Mouse (Mus musculus): ENCODE data around the gene Rnh1. TPM values are rescaled to one million over a fixed set of nuclear protein-coding genes. Genes with fewer than 3 reads are reported as not detected.

Gene Rnh1
- 106 and 108 TPM in 2 replicates for total RNA-seq (2014; rRNA removed)
- 134 and 136 TPM in 2 replicates for polyA plus RNA-seq (2012; rRNA removed)

DNA sequence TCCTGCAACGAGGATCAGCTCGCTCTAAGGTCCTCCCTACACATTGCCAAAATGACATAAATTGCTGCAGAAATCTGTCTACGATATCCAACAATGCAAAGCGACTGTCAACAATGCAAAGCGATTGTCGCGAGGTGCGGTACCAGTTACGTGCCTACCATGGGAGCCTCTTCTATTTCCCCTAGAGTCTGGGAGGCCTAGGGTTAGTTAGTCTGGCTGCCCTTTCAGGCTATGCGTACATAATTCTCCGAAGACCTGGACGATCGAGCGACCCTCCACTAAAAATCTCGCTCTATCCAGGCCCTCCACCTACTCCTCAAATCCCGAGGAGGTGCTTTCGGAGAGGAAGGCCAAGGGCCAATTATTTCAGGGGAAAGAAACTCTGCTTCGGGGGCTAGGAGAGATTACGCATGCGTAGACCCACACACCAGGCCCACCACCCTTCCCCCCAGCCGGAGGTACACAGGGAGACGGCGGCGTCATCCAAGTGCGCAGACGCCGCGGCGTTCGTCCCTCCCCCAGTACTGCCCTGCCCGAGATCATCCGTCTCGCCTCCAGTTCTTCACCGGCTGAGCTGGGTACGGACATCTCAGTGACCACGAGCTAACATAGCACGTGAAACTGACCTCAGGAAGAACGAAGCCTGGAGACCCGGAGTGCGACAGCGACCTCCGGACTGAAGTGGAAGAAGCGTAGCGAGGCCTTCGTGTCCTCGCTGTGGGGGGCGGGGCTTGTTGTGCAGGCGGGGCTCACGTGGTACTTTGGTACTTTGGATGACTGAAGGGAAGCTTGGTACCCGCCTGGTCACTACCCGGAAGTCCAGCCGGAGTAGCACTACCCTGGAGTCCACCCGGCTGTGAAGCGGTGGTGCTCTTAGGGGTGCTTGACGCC lies at the start of gene Rnh1:
Gene Rnh1 (minus strand): TSS at position 742 of the 891 bp plus-strand sequence.
- peak; percentile 90 for DNase-seq (ENCODE audit: extremely low read depth, low read depth, low spot score)
- WGBS: under 1% methylated on average over 55 of the region's 55 CpGs
- Histone ChIP-seq H3K9ac (ENCODE audit: low read depth, low read length) (peak within 1 kb of the TSS; percentile 83), H3K4me1 (ENCODE audit: control insufficient read depth, insufficient read depth, low read length) (peaks cover 22% of the 10 kb centered on the region; the same call in 1 of the 2 replicates), H3K36me3 (ENCODE audit: control insufficient read depth, insufficient read depth, low read length) (no peaks in the 10 kb centered on the region), H3K27ac (replicated peaks; ENCODE audit: insufficient read depth, low read depth, low read length) (peak within 1 kb of the TSS; percentile 90), H3K79me2 (ENCODE audit: control insufficient read depth, insufficient read depth, low read length) (no peaks in the 10 kb centered on the region; the same call in 1 of the 2 replicates), H3K27me3 (ENCODE audit: control insufficient read depth, insufficient read depth, low read length) (no peaks in the 10 kb centered on the region), H3K4me3 (ENCODE audit: insufficient read depth, low read depth, low read length) (peak within 1 kb of the TSS; percentile 78)
- TF ChIP-seq CTCF (IDR thresholded peaks at IDR 0.05; ENCODE audit: low read depth, low read length) (no peak), POLR2A (IDR thresholded peaks at IDR 0.05; ENCODE audit: extremely low read depth, insufficient read depth, low read length) (peak; percentile 57)

DNA sequence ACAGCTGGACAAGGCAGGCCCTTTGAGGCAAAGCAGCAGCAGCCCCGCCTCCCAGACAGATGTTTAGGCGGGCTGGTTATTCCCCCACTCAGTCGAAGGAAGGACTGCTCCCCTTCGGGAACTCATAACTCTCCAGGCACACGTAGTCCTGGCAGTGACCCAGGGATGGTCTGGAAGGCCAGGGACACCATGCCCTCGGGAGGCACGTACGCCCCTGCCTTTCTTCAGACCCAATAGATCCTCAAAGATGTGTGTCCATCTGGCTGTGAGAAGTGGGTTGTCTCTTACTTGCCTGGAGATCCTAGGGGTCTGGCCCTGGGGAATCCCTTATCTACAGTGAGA lies 49.4 kb upstream of the Rnh1 start:
- no peak overlapping the region for H3K27ac ChIP-seq (replicated peaks; ENCODE audit: insufficient read depth, low read depth, low read length)
- peak overlapping the region; percentile 19 for H3K4me3 ChIP-seq (ENCODE audit: insufficient read depth, low read depth, low read length)
- peaks cover 12% of the 10 kb centered on the region for H3K4me1 ChIP-seq (ENCODE audit: control insufficient read depth, insufficient read depth, low read length)
- H3K27me3 ChIP-seq (ENCODE audit: control insufficient read depth, insufficient read depth, low read length): no peaks in the 10 kb centered on the region
- no peaks in the 10 kb centered on the region for H3K36me3 ChIP-seq (ENCODE audit: control insufficient read depth, insufficient read depth, low read length)
- peak overlapping the region; percentile 14; the same call in 1 of the 2 replicates for H3K9ac ChIP-seq (ENCODE audit: low read depth, low read length)
- no peak for TF ChIP-seq POLR2A (IDR thresholded peaks at IDR 0.05; ENCODE audit: extremely low read depth, insufficient read depth, low read length)
- no peak for TF ChIP-seq CTCF (IDR thresholded peaks at IDR 0.05; ENCODE audit: low read depth, low read length)
- 8% methylated on average over 8 of the region's 8 CpGs for WGBS
- no peak for DNase-seq (ENCODE audit: extremely low read depth, low read depth, low spot score)
- peaks cover 7% of the 10 kb centered on the region; the same call in 1 of the 2 replicates for H3K79me2 ChIP-seq (ENCODE audit: control insufficient read depth, insufficient read depth, low read length)

DNA sequence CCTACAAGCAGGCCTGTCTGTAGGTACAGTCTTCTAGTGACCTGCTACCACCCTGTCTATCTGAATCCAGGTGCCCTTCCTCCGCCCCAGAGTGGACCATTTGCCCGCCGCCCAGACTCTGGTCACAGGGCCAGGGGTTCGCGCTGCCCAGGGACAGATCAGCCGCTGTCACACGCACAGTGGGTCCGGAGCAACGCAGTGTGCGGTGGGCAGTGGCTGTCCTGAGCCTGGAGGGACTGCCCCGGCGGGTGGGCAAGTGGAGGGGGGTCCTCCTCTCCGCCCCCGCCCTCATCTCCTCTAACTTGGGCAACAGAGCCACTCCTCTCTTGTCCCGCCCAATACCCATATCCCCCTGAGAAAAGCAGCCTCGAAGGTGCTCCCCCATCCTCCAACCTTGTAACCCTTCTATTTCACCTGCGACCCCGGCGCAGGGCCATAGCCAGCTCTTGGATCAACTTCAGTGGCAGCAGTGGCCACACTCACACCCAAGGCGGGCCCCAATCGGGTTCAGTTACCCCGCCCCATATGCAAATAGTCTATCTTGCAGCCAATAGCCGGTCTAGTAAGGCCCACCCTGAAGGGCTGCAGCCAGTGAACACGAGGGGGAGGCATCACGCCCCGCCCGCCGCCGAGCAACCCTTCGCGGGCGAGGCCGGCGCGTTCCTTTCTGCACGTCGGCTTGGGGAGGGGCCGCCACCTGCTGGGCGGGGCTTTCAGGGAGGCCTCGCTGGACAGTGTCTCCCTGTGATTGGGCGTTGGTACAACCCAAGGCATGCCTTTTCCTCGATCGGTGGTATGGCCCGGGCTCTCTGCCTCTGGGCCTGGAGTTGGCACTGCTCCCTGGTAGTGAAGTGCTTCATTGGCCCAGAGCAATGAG lies 48.8 kb upstream of the Rnh1 start:
- Histone ChIP-seq H3K9ac (ENCODE audit: low read depth, low read length) (peak overlapping the region; percentile 63), H3K27me3 (ENCODE audit: control insufficient read depth, insufficient read depth, low read length) (no peaks in the 10 kb centered on the region), H3K4me3 (ENCODE audit: insufficient read depth, low read depth, low read length) (peak overlapping the region; percentile 40), H3K27ac (replicated peaks; ENCODE audit: insufficient read depth, low read depth, low read length) (peak overlapping the region; percentile 71), H3K36me3 (ENCODE audit: control insufficient read depth, insufficient read depth, low read length) (no peaks in the 10 kb centered on the region), H3K79me2 (ENCODE audit: control insufficient read depth, insufficient read depth, low read length) (peaks cover 12% of the 10 kb centered on the region; the same call in 1 of the 2 replicates), H3K4me1 (ENCODE audit: control insufficient read depth, insufficient read depth, low read length) (peaks cover 18% of the 10 kb centered on the region)
- 8% methylated on average over 44 of the region's 44 CpGs for WGBS
- DNase-seq (ENCODE audit: extremely low read depth, low read depth, low spot score): peak; percentile 96
- TF ChIP-seq POLR2A (IDR thresholded peaks at IDR 0.05; ENCODE audit: extremely low read depth, insufficient read depth, low read length) (no peak), CTCF (IDR thresholded peaks at IDR 0.05; ENCODE audit: low read depth, low read length) (no peak)

DNA sequence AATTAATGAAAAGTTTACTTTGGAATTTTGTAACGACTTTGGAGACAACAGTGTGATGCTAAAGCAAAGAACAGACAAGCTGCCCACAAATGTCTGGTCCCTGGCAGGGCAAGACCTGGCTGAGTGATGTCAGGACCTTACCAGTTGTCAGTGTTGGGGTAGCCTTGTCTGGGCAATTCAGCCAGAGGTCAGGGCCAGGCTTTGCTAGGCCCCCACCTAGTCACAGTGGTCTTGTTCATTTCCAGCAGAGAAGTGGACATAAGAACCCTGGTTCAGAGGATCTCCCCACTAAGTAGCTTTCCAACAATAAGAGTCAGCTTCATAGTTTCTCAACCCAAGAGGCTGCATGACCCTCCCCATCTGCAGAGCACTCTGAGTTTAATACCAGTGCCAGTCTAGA lies 47.7 kb upstream of the Rnh1 start:
- Histone ChIP-seq H3K27ac (replicated peaks; ENCODE audit: insufficient read depth, low read depth, low read length) (no peak overlapping the region), H3K79me2 (ENCODE audit: control insufficient read depth, insufficient read depth, low read length) (peaks cover 12% of the 10 kb centered on the region; the same call in 1 of the 2 replicates), H3K4me3 (ENCODE audit: insufficient read depth, low read depth, low read length) (no peak overlapping the region), H3K36me3 (ENCODE audit: control insufficient read depth, insufficient read depth, low read length) (no peaks in the 10 kb centered on the region), H3K9ac (ENCODE audit: low read depth, low read length) (no peak overlapping the region), H3K27me3 (ENCODE audit: control insufficient read depth, insufficient read depth, low read length) (no peaks in the 10 kb centered on the region), H3K4me1 (ENCODE audit: control insufficient read depth, insufficient read depth, low read length) (peaks cover 18% of the 10 kb centered on the region)
- no peak for TF ChIP-seq POLR2A (IDR thresholded peaks at IDR 0.05; ENCODE audit: extremely low read depth, insufficient read depth, low read length)
- no peak for TF ChIP-seq CTCF (IDR thresholded peaks at IDR 0.05; ENCODE audit: low read depth, low read length)
- WGBS: 41% methylated on average over 1 of the region's 1 CpGs
- DNase-seq (ENCODE audit: extremely low read depth, low read depth, low spot score): no peak

DNA sequence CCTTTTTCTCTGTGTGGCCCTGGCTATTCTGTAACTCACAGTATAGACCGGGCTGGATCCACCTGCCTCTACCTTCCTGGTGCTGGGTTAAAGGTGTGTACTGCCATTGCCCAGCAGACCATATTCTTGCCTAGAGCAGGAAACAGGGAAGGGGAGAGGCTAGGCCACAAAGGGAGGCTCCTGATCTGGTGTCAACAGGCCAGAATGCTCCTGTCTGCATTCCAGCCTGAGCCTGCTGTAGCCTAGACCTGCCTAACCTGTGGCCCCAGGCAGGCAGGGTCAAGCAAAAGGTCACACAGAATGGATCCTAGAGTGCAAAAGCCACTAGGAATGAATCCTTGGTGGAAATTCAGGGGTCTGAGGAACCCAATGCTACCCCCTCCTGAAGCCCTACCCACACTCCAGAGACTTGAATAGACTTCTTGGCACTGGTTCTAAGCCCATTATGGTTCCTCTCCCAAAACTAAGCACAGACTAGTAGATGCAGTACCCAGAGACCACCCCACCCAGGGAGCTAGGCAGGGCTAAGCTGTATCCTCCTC lies 47.0 kb upstream of the Rnh1 start:
- Histone ChIP-seq H3K9ac (ENCODE audit: low read depth, low read length) (no peak overlapping the region), H3K27ac (replicated peaks; ENCODE audit: insufficient read depth, low read depth, low read length) (no peak overlapping the region), H3K27me3 (ENCODE audit: control insufficient read depth, insufficient read depth, low read length) (no peaks in the 10 kb centered on the region), H3K36me3 (ENCODE audit: control insufficient read depth, insufficient read depth, low read length) (no peaks in the 10 kb centered on the region), H3K4me1 (ENCODE audit: control insufficient read depth, insufficient read depth, low read length) (peaks cover 22% of the 10 kb centered on the region), H3K79me2 (ENCODE audit: control insufficient read depth, insufficient read depth, low read length) (peaks cover 12% of the 10 kb centered on the region; the same call in 1 of the 2 replicates), H3K4me3 (ENCODE audit: insufficient read depth, low read depth, low read length) (no peak overlapping the region)
- no peak for TF ChIP-seq POLR2A (IDR thresholded peaks at IDR 0.05; ENCODE audit: extremely low read depth, insufficient read depth, low read length)
- TF ChIP-seq CTCF (IDR thresholded peaks at IDR 0.05; ENCODE audit: low read depth, low read length): no peak
- DNase-seq (ENCODE audit: extremely low read depth, low read depth, low spot score): no peak
- 100% methylated on average over 1 of the region's 1 CpGs for WGBS

All from liver, adult 2 months (tissue).